Mouse (Mus musculus): ENCODE measurements around the gene Gm4181. TPM values are rescaled to one million over a fixed set of nuclear protein-coding genes. Genes with fewer than 3 reads are reported as not detected.
"Not testable (repeated sequence)": the region's sequence is repeated elsewhere in the genome, so short reads cannot be mapped to it uniquely, and the experiment has no call there.

The Gm4181 gene
- not detected in 2 replicates for polyA plus RNA-seq (2014; fragmentation: Nextera tagmentation; extraction: Ambion mirVana)

DNA sequence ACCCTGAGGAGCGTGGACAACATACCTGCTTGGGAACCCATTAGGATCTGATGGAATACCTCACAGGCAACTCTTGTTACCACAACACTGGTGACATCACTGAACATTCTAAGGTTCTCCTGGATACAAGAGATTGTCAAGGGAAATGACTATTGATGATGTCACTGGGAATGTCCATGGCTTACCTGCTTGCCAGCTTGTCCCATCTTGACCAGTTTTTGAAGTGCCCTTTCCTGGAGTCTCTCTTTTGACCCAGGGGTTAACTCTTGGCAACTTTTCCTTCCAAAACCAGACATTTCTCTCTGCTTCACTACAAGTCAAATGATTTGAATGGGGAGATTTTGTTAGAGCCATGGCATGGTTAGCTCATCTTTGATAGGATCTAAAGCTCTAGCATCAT lies at the start of gene Gm4181:
Gene Gm4181, minus strand, starts transcription at position 101 of the 400 bp plus-strand sequence.
- H3K4me2 ChIP-seq (ENCODE audit: low read length); H3K27me3 ChIP-seq (ENCODE audit: control insufficient read depth, insufficient read depth, low read length); H3K4me1 ChIP-seq (ENCODE audit: control insufficient read depth, insufficient read depth, low read length); DNase-seq; H3K9ac ChIP-seq (replicated peaks; ENCODE audit: low read length); H3K36me3 ChIP-seq (ENCODE audit: control insufficient read depth, insufficient read depth, low read length); H3K9me3 ChIP-seq (ENCODE audit: control insufficient read depth, low read length); H3K4me3 ChIP-seq (replicated peaks; ENCODE audit: low read depth, low read length); H3K27ac ChIP-seq (replicated peaks; ENCODE audit: low read depth, low read length); ATAC-seq (ENCODE audit: low FRiP score, low TSS enrichment): not testable (repeated sequence)
- 67% methylated on average over 1 of the region's 1 CpGs for WGBS

DNA sequence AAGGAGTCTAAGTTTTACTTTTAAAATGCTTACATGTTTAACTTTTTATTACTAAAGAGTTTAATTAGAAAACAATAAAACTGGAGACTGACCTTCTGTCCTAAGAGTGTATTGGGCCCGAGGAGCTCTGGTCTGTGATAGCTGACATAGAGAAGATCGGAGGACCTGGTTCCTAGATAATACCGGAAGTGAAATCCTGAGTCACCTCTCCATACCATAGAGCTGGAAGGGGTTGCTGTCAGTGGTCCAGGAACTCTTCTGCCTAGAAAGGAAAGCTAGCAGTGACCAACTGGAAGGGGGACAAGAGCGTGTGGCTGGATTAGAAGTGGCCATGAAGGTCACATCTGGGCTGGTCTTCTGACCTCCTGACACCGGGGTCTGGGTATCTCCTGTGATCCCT lies 41.8 kb upstream of the Gm4181 start:
- DNase-seq (no peak), ATAC-seq (ENCODE audit: low FRiP score, low TSS enrichment) (no peak)
- 88% methylated on average over 5 of the region's 5 CpGs for WGBS

DNA sequence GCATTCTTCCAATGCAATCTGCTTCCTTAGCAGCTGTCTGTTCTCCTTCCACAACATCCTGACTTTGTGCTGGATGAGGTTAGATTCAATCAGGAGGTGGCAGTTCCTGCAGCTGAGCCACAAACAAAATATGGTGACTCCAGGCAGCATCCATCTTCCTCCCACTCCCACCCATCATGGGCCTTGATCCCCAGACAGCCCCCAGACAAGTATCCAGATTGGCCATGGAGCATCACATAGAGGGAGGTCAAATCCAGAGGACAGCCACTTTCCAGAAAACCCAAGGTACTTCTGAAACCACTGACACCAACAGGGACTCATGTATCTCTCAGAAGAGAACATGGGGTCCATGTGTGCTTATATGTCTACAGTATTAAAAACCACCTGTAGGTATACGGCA lies 3.0 kb downstream of the Gm4181 start:
- WGBS: 96% methylated on average over 1 of the region's 1 CpGs
- ATAC-seq (ENCODE audit: low FRiP score, low TSS enrichment): not testable (repeated sequence)

More for the DNA sequence above, 41.8 kb upstream of the Gm4181 start:
- H3K36me3 ChIP-seq (ENCODE audit: control insufficient read depth, insufficient read depth, low read length): no peaks in the 10 kb centered on the region
- H3K9ac ChIP-seq (replicated peaks; ENCODE audit: low read length): no peak overlapping the region
- H3K27ac ChIP-seq (replicated peaks; ENCODE audit: low read depth, low read length): no peak overlapping the region
- H3K4me3 ChIP-seq (replicated peaks; ENCODE audit: low read depth, low read length): no peak overlapping the region
- no peak overlapping the region for H3K4me2 ChIP-seq (ENCODE audit: low read length)
- H3K4me1 ChIP-seq (ENCODE audit: control insufficient read depth, insufficient read depth, low read length): no peaks in the 10 kb centered on the region
- H3K27me3 ChIP-seq (ENCODE audit: control insufficient read depth, insufficient read depth, low read length): no peaks in the 10 kb centered on the region
- H3K9me3 ChIP-seq (ENCODE audit: control insufficient read depth, low read length): no peaks in the 10 kb centered on the region

DNA sequence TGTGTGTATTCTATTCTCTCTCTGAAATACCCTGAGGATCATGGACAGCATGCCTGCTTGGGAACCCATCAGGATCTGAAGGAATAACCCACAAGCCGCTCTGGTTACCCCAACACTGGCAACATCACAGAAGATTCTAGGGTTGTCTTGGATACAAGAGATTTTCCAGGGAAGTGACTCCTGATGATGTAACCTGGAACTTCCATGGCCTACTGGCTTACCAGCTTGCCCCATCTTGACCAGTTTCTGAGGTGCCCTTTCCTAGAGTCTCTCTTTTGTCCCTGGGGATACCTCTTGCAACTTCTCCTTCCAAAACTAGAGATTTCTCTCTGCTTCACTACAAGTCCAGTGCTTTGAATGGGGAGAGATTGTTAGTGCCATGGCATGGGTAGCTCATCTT lies 24.3 kb downstream of the Gm4181 start, which contains the start of gene Gm17078:
Gene Gm17078, minus strand, starts transcription at position 101 of the 400 bp plus-strand sequence.
- ATAC-seq (ENCODE audit: low FRiP score, low TSS enrichment): no peak
- no peak within 1 kb of the TSS for H3K27ac ChIP-seq (replicated peaks; ENCODE audit: low read depth, low read length)
- 76% methylated on average over 1 of the region's 1 CpGs for WGBS

More for the DNA sequence above, 3.0 kb downstream of the Gm4181 start:
- not testable (repeated sequence) for H3K9ac ChIP-seq (replicated peaks; ENCODE audit: low read length); H3K9me3 ChIP-seq (ENCODE audit: control insufficient read depth, low read length); H3K4me2 ChIP-seq (ENCODE audit: low read length); H3K4me1 ChIP-seq (ENCODE audit: control insufficient read depth, insufficient read depth, low read length); H3K36me3 ChIP-seq (ENCODE audit: control insufficient read depth, insufficient read depth, low read length); H3K27me3 ChIP-seq (ENCODE audit: control insufficient read depth, insufficient read depth, low read length); H3K27ac ChIP-seq (replicated peaks; ENCODE audit: low read depth, low read length); H3K4me3 ChIP-seq (replicated peaks; ENCODE audit: low read depth, low read length); DNase-seq

DNA sequence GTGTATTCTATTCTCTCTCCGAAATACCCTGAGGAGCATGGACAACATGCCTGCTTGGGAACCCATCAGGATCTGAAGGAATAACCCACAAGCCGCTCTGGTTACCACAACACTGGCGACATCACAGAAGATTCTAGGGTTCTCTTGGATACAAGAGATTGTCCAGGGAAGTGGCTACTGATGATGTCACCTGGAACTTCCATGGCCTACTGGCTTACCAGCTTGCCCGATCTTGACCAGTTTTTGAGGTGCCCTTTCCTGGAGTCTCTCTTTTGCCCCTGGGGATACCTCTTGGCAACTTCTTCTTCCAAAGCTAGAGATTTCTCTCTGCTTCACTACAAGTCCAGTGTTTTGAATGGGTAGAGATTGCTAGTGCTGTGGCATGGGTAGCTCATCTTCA lies 43.4 kb downstream of the Gm4181 start, which contains the start of gene Gm17174:
Gene Gm17174, minus strand, starts transcription at position 101 of the 400 bp plus-strand sequence.
- H3K4me1 ChIP-seq (ENCODE audit: control insufficient read depth, insufficient read depth, low read length); H3K4me2 ChIP-seq (ENCODE audit: low read length); H3K4me3 ChIP-seq (replicated peaks; ENCODE audit: low read depth, low read length); H3K36me3 ChIP-seq (ENCODE audit: control insufficient read depth, insufficient read depth, low read length); DNase-seq; H3K9ac ChIP-seq (replicated peaks; ENCODE audit: low read length); ATAC-seq (ENCODE audit: low FRiP score, low TSS enrichment); H3K9me3 ChIP-seq (ENCODE audit: control insufficient read depth, low read length); H3K27me3 ChIP-seq (ENCODE audit: control insufficient read depth, insufficient read depth, low read length); H3K27ac ChIP-seq (replicated peaks; ENCODE audit: low read depth, low read length): not testable (repeated sequence)
- 91% methylated on average over 4 of the region's 4 CpGs for WGBS

More for the DNA sequence above, 24.3 kb downstream of the Gm4181 start, which contains the start of gene Gm17078:
- Histone ChIP-seq H3K4me3 (replicated peaks; ENCODE audit: low read depth, low read length) (no peak within 1 kb of the TSS), H3K36me3 (ENCODE audit: control insufficient read depth, insufficient read depth, low read length) (no peaks in the 10 kb centered on the region), H3K4me2 (ENCODE audit: low read length) (no peak within 1 kb of the TSS), H3K9ac (replicated peaks; ENCODE audit: low read length) (no peak within 1 kb of the TSS), H3K4me1 (ENCODE audit: control insufficient read depth, insufficient read depth, low read length) (no peaks in the 10 kb centered on the region), H3K27me3 (ENCODE audit: control insufficient read depth, insufficient read depth, low read length) (no peaks in the 10 kb centered on the region), H3K9me3 (ENCODE audit: control insufficient read depth, low read length) (no peaks in the 10 kb centered on the region)
- DNase-seq: no peak

Other genes with a start within 250 kb of the Gm4181 start
- not detected in 2 replicates for gene Vmn2r88, start 224.8 kb downstream of the Gm4181 start, polyA plus RNA-seq (2014; fragmentation: Nextera tagmentation; extraction: Ambion mirVana)
- gene Vmn2r89, start 183.8 kb downstream of the Gm4181 start, polyA plus RNA-seq (2014; fragmentation: Nextera tagmentation; extraction: Ambion mirVana): not detected in 2 replicates
- gene Gm5622, start 82.9 kb downstream of the Gm4181 start, polyA plus RNA-seq (2014; fragmentation: Nextera tagmentation; extraction: Ambion mirVana): not detected in 2 replicates
- not detected in 2 replicates for gene Gm17175, start 61.6 kb downstream of the Gm4181 start, polyA plus RNA-seq (2014; fragmentation: Nextera tagmentation; extraction: Ambion mirVana)
- not detected in 2 replicates for gene Gm17174, start 43.5 kb downstream of the Gm4181 start, polyA plus RNA-seq (2014; fragmentation: Nextera tagmentation; extraction: Ambion mirVana)
- gene Gm17078, start 24.4 kb downstream of the Gm4181 start, polyA plus RNA-seq (2014; fragmentation: Nextera tagmentation; extraction: Ambion mirVana): not detected in 2 replicates
- gene Gm17079, start 59.8 kb upstream of the Gm4181 start, polyA plus RNA-seq (2014; fragmentation: Nextera tagmentation; extraction: Ambion mirVana): not detected in 2 replicates
- gene Gm5800, start 81.5 kb upstream of the Gm4181 start, polyA plus RNA-seq (2014; fragmentation: Nextera tagmentation; extraction: Ambion mirVana): not detected in 2 replicates
- not detected in 2 replicates for gene Ang4, start 137.9 kb upstream of the Gm4181 start, polyA plus RNA-seq (2014; fragmentation: Nextera tagmentation; extraction: Ambion mirVana)
- not detected in 2 replicates for gene AY358078, start 164.4 kb upstream of the Gm4181 start, polyA plus RNA-seq (2014; fragmentation: Nextera tagmentation; extraction: Ambion mirVana)
- gene Ear6, start 218.0 kb upstream of the Gm4181 start, polyA plus RNA-seq (2014; fragmentation: Nextera tagmentation; extraction: Ambion mirVana): not detected in 2 replicates
- gene Mettl17, start 249.2 kb upstream of the Gm4181 start, polyA plus RNA-seq (2014; fragmentation: Nextera tagmentation; extraction: Ambion mirVana): 85.2 and 85.6 TPM in 2 replicates